16 mouse cellular contexts compared by ENCODE assay signal in the genomic region with DNA sequence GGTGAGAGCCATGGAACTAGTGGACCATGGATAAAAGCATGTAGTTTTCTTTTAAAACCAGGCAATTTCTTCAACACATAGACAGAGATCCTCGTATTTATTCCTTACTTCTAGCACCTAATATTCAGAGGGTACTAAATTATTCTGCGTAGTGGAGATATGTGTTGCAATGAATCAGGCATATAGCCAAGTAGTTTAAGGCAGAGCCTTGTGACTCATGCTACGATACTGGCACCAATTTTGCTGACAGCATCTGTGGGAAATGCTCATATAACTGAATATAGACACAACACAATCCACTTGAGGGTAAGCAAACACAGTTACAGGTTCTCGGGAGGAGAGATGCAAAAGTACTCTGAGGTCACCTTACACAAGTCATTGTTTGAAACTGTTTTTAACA. TPM values are rescaled to one million over a fixed set of nuclear protein-coding genes. Genes with fewer than 3 reads are reported as not detected.
DNase-seq lines count a peak whose midpoint lies in the region; ATAC-seq and TF ChIP-seq lines count a peak whose summit lies in the region.
"Had no signal": no experiment of that assay in that cellular context is flagged by ENCODE, and none has a peak within 500 bp of the region (broad histone marks: within the 10 kb centered on the region; RNA-seq: fewer than 3 reads in every experiment).

No protein-coding gene starts in this region.

- H3K27ac ChIP-seq in lung, embryonic 14.5 days (ENCODE audit: low read depth) = no peak overlapping the region
- H3K27ac ChIP-seq in embryonic fibroblast, embryonic 13.5 days (ENCODE audit: insufficient read depth, low read length) = peak overlapping the region; percentile 91
- H3K27ac ChIP-seq: embryonic facial prominence, embryonic 12.5 days; forebrain, embryonic 12.5 days; heart, adult 2 months; hindbrain, embryonic 13.5 days; intestine, embryonic 15.5 days; limb, embryonic 12.5 days; neural tube, embryonic 15.5 days had no signal

- no peak for TF ChIP-seq POLR2A in lung, adult 2 months (IDR thresholded peaks at IDR 0.05; ENCODE audit: borderline replicate concordance, extremely low read depth, low read depth, low read length)
- no peak for TF ChIP-seq POLR2A in embryonic fibroblast, embryonic 13.5 days (IDR thresholded peaks at IDR 0.05; ENCODE audit: low read depth, low read length)

- H3K4me2 ChIP-seq in lung, embryonic 14.5 days = no peak overlapping the region
- H3K4me2 ChIP-seq: embryonic facial prominence, embryonic 12.5 days; forebrain, embryonic 12.5 days; hindbrain, embryonic 13.5 days; intestine, embryonic 15.5 days; limb, embryonic 12.5 days; neural tube, embryonic 15.5 days had no signal

- 59% methylated on average over 4 of the region's 4 CpGs for WGBS in lung, embryonic 14.5 days
- 46% methylated on average over 4 of the region's 4 CpGs for WGBS in lung, adult 2 months

- H3K36me3 ChIP-seq in lung, embryonic 14.5 days (ENCODE audit: insufficient read depth) = no peaks in the 10 kb centered on the region
- H3K36me3 ChIP-seq: embryonic facial prominence, embryonic 12.5 days; forebrain, embryonic 12.5 days; hindbrain, embryonic 13.5 days; intestine, embryonic 15.5 days; limb, embryonic 12.5 days; neural tube, embryonic 15.5 days had no signal

- no peaks in the 10 kb centered on the region for H3K27me3 ChIP-seq in lung, embryonic 14.5 days (ENCODE audit: insufficient read depth, low read length)
- H3K27me3 ChIP-seq: embryonic facial prominence, embryonic 12.5 days; forebrain, embryonic 12.5 days; hindbrain, embryonic 13.5 days; intestine, embryonic 15.5 days; limb, embryonic 12.5 days; neural tube, embryonic 15.5 days had no signal

- H3K9me3 ChIP-seq in lung, embryonic 14.5 days (ENCODE audit: low read depth, low read length) = no peaks in the 10 kb centered on the region
- H3K9me3 ChIP-seq: embryonic facial prominence, embryonic 12.5 days; forebrain, embryonic 12.5 days; hindbrain, embryonic 13.5 days; intestine, embryonic 15.5 days; limb, embryonic 12.5 days; neural tube, embryonic 15.5 days had no signal

- H3K4me3 ChIP-seq in lung, embryonic 14.5 days (ENCODE audit: low read depth, low read length) = no peak overlapping the region
- H3K4me3 ChIP-seq in lung, adult 2 months (replicated peaks; ENCODE audit: extremely low read depth, low read depth, low read length) = no peak overlapping the region
- no peak overlapping the region for H3K4me3 ChIP-seq in embryonic fibroblast, embryonic 13.5 days (ENCODE audit: insufficient read depth, low read length)
- H3K4me3 ChIP-seq: embryonic facial prominence, embryonic 12.5 days; forebrain, embryonic 12.5 days; heart, adult 2 months; hindbrain, embryonic 13.5 days; intestine, embryonic 15.5 days; limb, embryonic 12.5 days; neural tube, embryonic 15.5 days had no signal

- no peak overlapping the region for H3K9ac ChIP-seq in lung, embryonic 14.5 days
- H3K9ac ChIP-seq: embryonic facial prominence, embryonic 12.5 days; forebrain, embryonic 12.5 days; hindbrain, embryonic 13.5 days; intestine, embryonic 15.5 days; limb, embryonic 12.5 days; neural tube, embryonic 15.5 days had no signal

- no peaks in the 10 kb centered on the region for H3K4me1 ChIP-seq in lung, embryonic 14.5 days (ENCODE audit: insufficient read depth)
- H3K4me1 ChIP-seq in lung, adult 2 months (ENCODE audit: control insufficient read depth, insufficient read depth, low read length) = peaks cover 2% of the 10 kb centered on the region; the same call in 1 of the 2 replicates
- H3K4me1 ChIP-seq in embryonic fibroblast, embryonic 13.5 days (ENCODE audit: control insufficient read depth, insufficient read depth, low read length) = peaks cover 3% of the 10 kb centered on the region; the same call in 1 of the 2 replicates
- H3K4me1 ChIP-seq: embryonic facial prominence, embryonic 12.5 days; forebrain, embryonic 12.5 days; hindbrain, embryonic 13.5 days; intestine, embryonic 15.5 days; limb, embryonic 12.5 days; neural tube, embryonic 15.5 days had no signal

- peak; percentile 64 for DNase-seq in lung, embryonic 14.5 days
- DNase-seq in lung, adult 2 months = no peak
- peak; percentile 47 for DNase-seq in Muller cell, postnatal 12 days (ENCODE audit: inconsistent ontology term)
- peak; percentile 32 for DNase-seq in skeletal muscle tissue, adult 2 months (ENCODE audit: low read depth, low spot score)
- DNase-seq in cerebellum, adult 8-10 months = no peak
- DNase-seq: cerebellum, postnatal 25 days; heart, adult 2 months; thymus, postnatal 25 days had no signal

- TF ChIP-seq CTCF in lung, embryonic 14.5 days (IDR thresholded peaks at IDR 0.05; ENCODE audit: low read depth) = no peak
- no peak for TF ChIP-seq CTCF in lung, adult 2 months (IDR thresholded peaks at IDR 0.05; ENCODE audit: insufficient read depth, low read length)
- TF ChIP-seq CTCF in embryonic fibroblast, embryonic 13.5 days (IDR thresholded peaks at IDR 0.05; ENCODE audit: borderline replicate concordance, insufficient read depth, low read length) = no peak

- no peak for ATAC-seq in lung, embryonic 14.5 days (ENCODE audit: insufficient read depth)
- no peak for ATAC-seq in cerebellum, adult (ENCODE audit: insufficient number of reproducible peaks, low FRiP score, low TSS enrichment)
- ATAC-seq: intestine, embryonic 15.5 days had no signal

RNA-seq across cellular contexts. Expression of a gene that starts 41.4 kb away (rescaled TPM):
- polyA plus RNA-seq in lung, embryonic 14.5 days (2014; fragmentation: Nextera tagmentation; extraction: Ambion mirVana) = 2.5 and 2.9 TPM in 2 replicates
- 1.3 and 1.8 TPM in 2 replicates for polyA plus RNA-seq in lung, adult 2 months (2012; rRNA removed)
- 4.6 and 6.7 TPM in 2 replicates for polyA plus RNA-seq in embryonic fibroblast, embryonic 13.5 days (2011; ENCODE audit: insufficient read length, low read depth, missing spikeins)

Comparison
In these comparisons a context has a peak if more than half of its experiments do, and no peak if none do; other contexts are left out.
1. DNase-seq: peak in lung, embryonic 14.5 days (single experiment), Muller cell, postnatal 12 days (single experiment) and skeletal muscle tissue, adult 2 months (single experiment); none in lung, adult 2 months (single experiment) and cerebellum, adult 8-10 months (single experiment).